Mouse (Mus musculus) embryonic facial prominence, embryonic 14.5 days (tissue): ENCODE measurements around the gene Cisd3. TPM values are rescaled to one million over a fixed set of nuclear protein-coding genes. Genes with fewer than 3 reads are reported as not detected.
A peak's percentile ranks its signal among the peaks of the same experiment; 100 is the strongest.
"Not testable (repeated sequence)": the region's sequence is repeated elsewhere in the genome, so short reads cannot be mapped to it uniquely, and the experiment has no call there.

Experiments used
- ATAC-seq: fragments of 200-750 bp; cut with Nextera tagmentation; 2 replicates; pipeline ENCODE4 v1.8.0; 2017; ENCODE audit warnings: low read depth, moderate number of reproducible peaks, moderate TSS enrichment
- DNase-seq: peaks from one replicate; pipeline ENCODE4 v3.0.0-alpha.2; 2015; ENCODE audit warnings: low spot score
- H3K27ac ChIP-seq: fragments of 300-500 bp; sonication (generic); replicated peaks from 2 replicates; pipeline ENCODE4 v1.5.1; 2014; ENCODE audit warnings: low read depth, mild to moderate bottlenecking, low read length, moderate library complexity
- H3K27me3 ChIP-seq: fragments of 300-500 bp; sonication (generic); replicated peaks from 2 replicates; pipeline ENCODE4 v1.6.1; 2014; ENCODE audit warnings: low read length; ENCODE audit not compliant: control insufficient read depth, insufficient read depth
- H3K36me3 ChIP-seq: fragments of 300-500 bp; sonication (generic); 2 replicates; pipeline ENCODE4 v1.6.1; 2014; ENCODE audit warnings: low read length, mixed read lengths; ENCODE audit not compliant: control insufficient read depth, insufficient read depth
- H3K4me1 ChIP-seq: fragments of 300-500 bp; sonication (generic); 2 replicates; pipeline ENCODE4 v1.6.1; 2014; ENCODE audit warnings: antibody characterized with exemption, low read length; ENCODE audit not compliant: control insufficient read depth, insufficient read depth
- H3K4me2 ChIP-seq: fragments of 300-500 bp; sonication (generic); 2 replicates; pipeline ENCODE4 v1.6.1; 2014; ENCODE audit warnings: low read depth, mild to moderate bottlenecking, low read length, moderate library complexity, mixed read lengths
- H3K4me3 ChIP-seq: fragments of 300-500 bp; sonication (generic); 2 replicates; pipeline ENCODE4 v1.5.1; 2014; ENCODE audit warnings: low read depth, mild to moderate bottlenecking, low read length
- H3K9ac ChIP-seq: fragments of 300-500 bp; sonication (generic); 2 replicates; pipeline ENCODE4 v1.6.1; 2014; ENCODE audit warnings: low read depth, mild to moderate bottlenecking, low read length, moderate library complexity, mixed read lengths
- H3K9me3 ChIP-seq: fragments of 300-500 bp; sonication (generic); 2 replicates; pipeline ENCODE4 v1.6.1; 2016; ENCODE audit warnings: low read length; ENCODE audit not compliant: control insufficient read depth
- WGBS: fragments of 180-500 bp; shearing (Covaris S2); extraction: QIAGEN DNeasy Blood & Tissue Kit; methylation state at CpG from one replicate; pipeline ENCODE4 v1.1.7; 2014; 5-methylcytosine and 5-hydroxymethylcytosine counted together
- polyA plus RNA-seq: library from polyadenylated mRNA; unstranded; fragments of >200 nt; fragmentation: Nextera tagmentation; extraction: Ambion mirVana; gene quantifications from 2 replicates; pipeline ENCODE4 v1.2.1, GENCODE M21; 2014

Cisd3 gene
- 24.5 and 29.3 TPM in 2 replicates for polyA plus RNA-seq

DNA sequence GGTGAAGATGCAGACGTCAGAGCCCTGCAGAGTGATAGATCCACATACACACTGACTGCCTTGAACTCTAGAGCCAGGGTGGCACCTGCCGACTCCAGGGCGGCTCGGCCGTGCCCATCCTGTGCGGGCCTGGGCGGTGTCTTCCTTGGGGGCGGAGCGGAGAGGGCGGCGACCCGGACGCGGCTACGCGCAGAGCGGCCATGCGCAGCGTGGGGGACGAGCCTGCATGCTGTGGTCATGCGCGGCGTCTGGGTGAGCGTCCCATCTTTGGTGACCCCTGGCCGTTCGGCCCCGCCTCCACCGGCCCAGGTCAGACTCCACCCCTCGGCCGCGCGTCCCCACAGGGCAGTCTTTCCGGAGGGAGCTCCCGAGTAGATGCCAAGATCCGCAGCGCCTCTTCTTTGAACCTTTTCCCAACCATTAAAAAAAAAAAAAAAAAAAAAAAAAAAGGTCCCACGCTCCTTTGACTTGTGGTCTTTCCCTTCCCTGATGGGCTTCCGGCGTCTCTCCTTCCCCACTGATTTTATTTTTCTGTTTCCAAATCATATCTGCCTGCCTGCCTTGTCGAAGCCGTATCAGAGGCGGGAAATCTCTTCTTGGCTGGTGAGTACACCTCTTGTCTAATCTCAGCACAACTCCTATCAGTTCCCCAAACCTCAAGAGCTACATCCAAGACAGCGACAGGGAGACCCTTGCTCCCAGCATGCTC, at the start of gene Cisd3:
Cisd3 (plus strand) TSS at position 214 of the 709 bp plus-strand sequence.
- Histone ChIP-seq H3K4me3 (peak within 1 kb of the TSS; percentile 42), H3K27ac (no peak within 1 kb of the TSS), H3K9me3 (no peaks in the 10 kb centered on the region), H3K27me3 (no peaks in the 10 kb centered on the region), H3K36me3 (peaks cover 49% of the 10 kb centered on the region), H3K4me1 (0 out of 2 replicates have a peak, but pooled peaks cover 3% of the 10 kb centered on the region), H3K4me2 (peak within 1 kb of the TSS; percentile 71), H3K9ac (peak within 1 kb of the TSS; percentile 60)
- ATAC-seq (peak; percentile 89), DNase-seq (peak; percentile 89)
- WGBS, result under 1% methylated on average over 30 of the region's 43 CpGs

DNA sequence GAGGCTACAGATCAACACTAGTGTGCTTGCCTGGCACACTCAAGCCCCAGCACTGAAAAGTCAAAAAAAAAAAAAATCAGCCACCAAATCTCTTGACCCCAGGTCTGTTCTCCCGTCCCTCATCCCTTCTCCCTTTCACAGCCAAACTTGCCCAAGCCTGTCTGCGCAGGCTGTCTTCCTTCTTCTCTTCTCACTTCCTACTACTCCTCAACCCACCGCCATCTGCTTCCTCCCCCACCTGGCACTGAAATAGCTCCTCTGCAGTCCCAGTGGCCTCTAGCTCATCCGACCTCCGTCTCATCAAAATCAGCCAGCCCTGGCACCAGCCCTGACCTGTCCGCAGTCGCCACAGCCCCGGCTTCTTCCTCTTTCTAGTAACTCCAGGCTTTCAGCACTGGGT, 44.0 kb upstream of the Cisd3 start:
- Histone ChIP-seq H3K4me2 (no peak overlapping the region), H3K27ac (no peak overlapping the region), H3K27me3 (no peaks in the 10 kb centered on the region), H3K4me1 (no peaks in the 10 kb centered on the region), H3K4me3 (no peak overlapping the region), H3K9me3 (no peaks in the 10 kb centered on the region), H3K9ac (no peak overlapping the region), H3K36me3 (no peaks in the 10 kb centered on the region)
- DNase-seq (no peak), ATAC-seq (no peak)
- 50% methylated on average over 8 of the region's 8 CpGs for WGBS

DNA sequence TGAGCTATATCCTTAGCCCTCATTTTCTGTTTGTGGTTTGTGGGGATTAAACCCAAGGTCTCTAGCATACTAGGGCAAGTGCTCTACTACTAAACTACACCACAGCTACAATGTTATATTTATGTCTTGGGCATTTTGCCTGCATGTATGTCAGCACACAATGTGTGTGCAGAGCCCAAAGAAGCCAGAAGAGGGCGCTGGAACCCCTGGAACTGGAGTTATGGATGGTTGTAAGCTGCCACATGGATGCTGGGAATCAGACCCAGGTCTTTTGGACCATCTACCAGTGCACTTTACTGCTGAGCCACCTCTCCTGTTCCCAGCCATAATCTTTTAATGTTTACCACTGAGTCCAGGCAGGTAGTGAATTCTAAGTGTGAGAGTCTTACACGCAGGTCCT, 42.9 kb upstream of the Cisd3 start:
- ATAC-seq, result no peak
- WGBS, result 46% methylated on average over 2 of the region's 2 CpGs

DNA sequence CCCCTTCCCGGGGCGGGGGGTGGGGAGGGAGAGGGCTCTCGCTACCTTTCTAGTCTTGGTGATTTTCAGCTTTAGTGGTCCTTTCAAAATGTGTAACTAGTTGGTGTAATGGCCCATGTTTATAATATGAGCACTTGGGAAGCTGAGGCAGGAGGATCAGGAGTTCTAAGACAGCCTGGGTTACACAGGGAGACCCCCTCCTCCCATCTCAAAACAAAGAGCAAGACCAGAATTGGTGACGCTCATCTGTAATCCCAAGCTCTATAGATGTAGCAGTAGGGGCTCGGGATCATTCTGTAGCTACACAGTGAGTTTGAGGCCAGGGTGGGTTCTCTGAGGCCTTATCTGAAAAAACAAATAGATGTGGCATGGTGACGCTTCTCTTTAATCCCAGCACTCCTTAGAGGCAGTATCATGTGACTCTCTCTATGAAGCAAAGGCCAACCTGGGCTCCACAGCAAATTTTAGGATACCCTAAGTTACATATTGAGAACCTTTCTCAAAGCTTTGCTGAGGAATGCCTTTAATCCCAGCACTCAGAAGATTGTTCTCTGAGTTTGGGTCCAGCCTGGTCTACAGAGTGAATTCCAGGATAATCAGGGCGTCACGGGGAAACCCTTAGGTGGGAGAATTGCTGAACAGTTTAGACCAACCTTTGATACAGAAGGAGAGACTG, 42.1 kb upstream of the Cisd3 start:
- no peaks in the 10 kb centered on the region for H3K4me1 ChIP-seq
- no peak overlapping the region for H3K4me3 ChIP-seq
- no peak overlapping the region for H3K4me2 ChIP-seq
- no peaks in the 10 kb centered on the region for H3K36me3 ChIP-seq
- H3K9ac ChIP-seq, result no peak overlapping the region
- no peaks in the 10 kb centered on the region for H3K27me3 ChIP-seq
- no peak for ATAC-seq
- WGBS, result 78% methylated on average over 8 of the region's 8 CpGs
- no peak overlapping the region for H3K27ac ChIP-seq
- H3K9me3 ChIP-seq, result no peaks in the 10 kb centered on the region
- DNase-seq, result no peak

More for the DNA sequence above, 42.9 kb upstream of the Cisd3 start:
- Histone ChIP-seq H3K4me2 (no peak overlapping the region), H3K4me3 (no peak overlapping the region), H3K27ac (no peak overlapping the region), H3K27me3 (no peaks in the 10 kb centered on the region), H3K9ac (no peak overlapping the region), H3K9me3 (no peaks in the 10 kb centered on the region), H3K4me1 (no peaks in the 10 kb centered on the region), H3K36me3 (no peaks in the 10 kb centered on the region)
- no peak for DNase-seq

DNA sequence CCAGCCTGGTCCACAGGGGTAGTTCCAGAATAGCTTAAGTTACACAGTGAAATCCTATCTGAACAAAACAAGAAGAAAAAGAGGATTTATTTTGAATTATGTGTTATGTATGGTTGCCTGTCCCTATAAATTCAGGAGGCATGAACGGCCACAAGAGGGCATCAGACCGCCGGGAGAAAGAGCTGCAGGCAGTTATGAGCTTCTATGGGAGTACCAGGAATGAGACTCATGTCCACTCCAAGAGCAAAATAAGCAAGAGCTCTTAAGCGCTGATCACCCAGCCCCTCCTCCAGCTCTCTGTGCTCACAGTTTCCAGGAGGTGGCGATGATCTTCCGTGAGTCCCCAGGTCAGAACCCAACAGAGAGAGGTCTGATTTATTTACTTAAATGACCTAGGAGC, 40.8 kb upstream of the Cisd3 start:
- H3K9ac ChIP-seq, result no peak overlapping the region
- no peak overlapping the region for H3K4me2 ChIP-seq
- H3K4me1 ChIP-seq, result no peaks in the 10 kb centered on the region
- H3K9me3 ChIP-seq, result no peaks in the 10 kb centered on the region
- H3K27me3 ChIP-seq, result no peaks in the 10 kb centered on the region
- H3K27ac ChIP-seq, result no peak overlapping the region
- ATAC-seq, result 0 out of 2 replicates have a peak, but pooled peaks have one; percentile 30
- H3K36me3 ChIP-seq, result no peaks in the 10 kb centered on the region
- DNase-seq, result peak; percentile 63
- WGBS, result 4% methylated on average over 6 of the region's 6 CpGs
- no peak overlapping the region for H3K4me3 ChIP-seq

DNA sequence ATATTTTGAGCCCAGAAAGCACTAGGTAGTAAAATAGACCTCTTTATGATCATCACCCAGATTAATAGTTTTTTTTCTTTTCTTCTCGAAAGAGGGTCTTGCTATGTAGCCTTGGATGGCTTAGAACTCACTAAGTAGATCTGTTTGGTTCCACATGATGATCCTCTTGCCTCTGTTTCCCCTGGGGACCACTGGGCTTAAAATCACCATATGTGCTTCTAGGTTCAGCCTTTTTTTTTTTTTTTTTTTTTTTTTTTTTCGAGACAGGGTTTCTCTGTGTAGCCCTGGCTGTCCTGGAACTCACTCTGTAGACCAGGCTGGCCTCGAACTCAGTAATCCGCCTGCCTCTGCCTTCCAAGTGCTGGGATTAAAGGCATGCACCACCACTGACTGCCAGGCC, 37.1 kb upstream of the Cisd3 start:
- not testable (repeated sequence) for H3K27me3 ChIP-seq, H3K4me2 ChIP-seq, H3K4me1 ChIP-seq, DNase-seq, H3K36me3 ChIP-seq, H3K27ac ChIP-seq, H3K9ac ChIP-seq, H3K9me3 ChIP-seq, H3K4me3 ChIP-seq, ATAC-seq
- 79% methylated on average over 4 of the region's 4 CpGs for WGBS

DNA sequence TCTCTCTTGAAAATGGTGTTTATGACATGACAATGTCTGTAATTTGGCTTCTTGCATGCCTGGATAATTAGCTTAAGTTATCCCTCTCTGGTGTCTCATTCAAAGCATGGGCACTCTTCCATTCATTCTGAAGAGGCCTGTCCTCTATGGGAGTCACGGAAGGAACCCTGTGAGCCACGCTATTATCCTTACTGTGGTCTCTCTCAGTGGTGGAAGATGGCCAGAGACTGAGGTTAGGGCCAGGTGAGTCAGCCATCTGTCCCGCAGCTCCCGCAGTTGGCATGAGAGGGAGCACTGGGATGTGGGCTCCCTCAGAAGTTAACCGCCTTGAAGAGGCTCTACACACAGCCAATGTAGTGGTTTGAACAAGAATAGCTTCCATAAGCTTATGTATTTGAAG, 35.3 kb upstream of the Cisd3 start:
- Histone ChIP-seq H3K4me2 (no peak overlapping the region), H3K27me3 (no peaks in the 10 kb centered on the region), H3K4me1 (no peaks in the 10 kb centered on the region), H3K36me3 (no peaks in the 10 kb centered on the region), H3K27ac (no peak overlapping the region), H3K4me3 (no peak overlapping the region), H3K9ac (no peak overlapping the region), H3K9me3 (no peaks in the 10 kb centered on the region)
- ATAC-seq, result no peak
- no peak for DNase-seq
- 42% methylated on average over 5 of the region's 5 CpGs for WGBS

DNA sequence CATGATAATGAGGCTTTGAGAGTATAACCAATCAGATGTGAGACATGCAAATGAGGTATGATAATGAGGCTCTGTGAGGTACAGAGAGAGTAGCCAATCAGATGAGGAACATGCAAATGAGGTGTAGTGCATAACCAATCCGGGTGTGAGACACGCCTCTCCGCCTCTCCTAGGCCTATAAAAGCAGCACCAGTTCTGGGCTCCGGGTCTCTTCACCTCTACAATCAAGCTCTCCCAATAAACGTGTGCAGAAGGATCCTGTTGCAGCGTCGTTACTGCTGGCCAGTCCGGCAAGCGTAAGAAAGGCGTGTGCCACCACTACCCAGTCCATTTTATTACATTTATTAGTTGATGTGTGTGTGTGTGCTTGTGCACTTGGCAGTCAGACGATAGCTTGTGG, 32.2 kb upstream of the Cisd3 start:
- not testable (repeated sequence) for H3K9me3 ChIP-seq, H3K4me1 ChIP-seq, H3K9ac ChIP-seq, H3K4me3 ChIP-seq, ATAC-seq, H3K36me3 ChIP-seq, H3K27me3 ChIP-seq, H3K27ac ChIP-seq, DNase-seq, H3K4me2 ChIP-seq
- WGBS, result 94% methylated on average over 11 of the region's 11 CpGs
